Mouse (Mus musculus) brain, embryonic 14.5 days (tissue): Measurements from ENCODE around the gene Acer3.

Source experiments
- CTCF ChIP-seq: fragments of 200-500 bp; IDR thresholded peaks from 2 replicates; pipeline ENCODE4 v1.5.1; 2012; ENCODE audit warnings: inconsistent platforms, mild to moderate bottlenecking, moderate library complexity, borderline replicate concordance; ENCODE audit not compliant: insufficient read depth, insufficient read length; ENCODE audit errors: extremely low read depth
- POLR2A ChIP-seq: fragments of 200-500 bp; IDR thresholded peaks from 2 replicates; pipeline ENCODE4 v1.6.1; 2012; ENCODE audit warnings: mild to moderate bottlenecking, inconsistent platforms, borderline replicate concordance; ENCODE audit not compliant: poor library complexity, insufficient read depth, insufficient read length, severe bottlenecking; ENCODE audit errors: extremely low read depth

DNA sequence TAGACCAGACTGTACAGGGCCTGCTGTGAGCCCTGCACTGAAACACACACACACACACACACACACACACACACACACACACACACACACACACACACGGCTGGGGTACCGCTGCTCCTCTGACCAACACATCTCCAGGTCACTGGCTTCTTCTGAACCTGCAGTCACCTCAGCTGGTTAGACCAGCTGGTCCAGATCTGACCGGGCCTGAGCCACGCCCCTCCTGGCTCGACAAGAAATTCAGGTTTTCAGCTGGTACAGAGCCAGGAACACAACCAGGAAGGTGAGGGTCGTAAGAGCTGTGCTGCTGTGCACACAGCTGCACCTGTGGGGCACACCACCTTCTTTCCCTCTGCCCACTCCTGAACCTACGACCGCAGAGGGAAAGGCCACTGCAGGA lies 162.5 kb downstream of the Acer3 start:
- no peak for TF ChIP-seq CTCF
- no peak for TF ChIP-seq POLR2A
